Mouse (Mus musculus) embryonic stem cell, embryonic (primary cell): ENCODE data around the gene Phkg2.
"Not testable (repeated sequence)": the region's sequence is repeated elsewhere in the genome, so short reads cannot be mapped to it uniquely, and the experiment has no call there.

Experiments
- CTCF ChIA-PET, 4 experiments: fragments of 300-600 bp in 2 of 4; fragments of 350-600 bp in 2 of 4; sonication (Branson Sonifier 250); formaldehyde crosslinking; loops; one replicate each; lab custom pipeline; 2022; ENCODE audit warnings: inconsistent platforms in 2 of 4; lab: Charles Lee
- POLR2A ChIA-PET, 4 experiments: fragments of 300-600 bp in 2 of 4; fragments of 350-600 bp in 2 of 4; sonication (Branson Sonifier 250); formaldehyde crosslinking; loops; one replicate each; lab custom pipeline; 2022; ENCODE audit warnings: antibody characterized with exemption in 4 of 4, inconsistent platforms in 1 of 4; lab: Charles Lee

Phkg2 gene

GRCm38 (mm10) chr7:127614891-127615843, 42.0 kb downstream of the Phkg2 start, which contains the start of gene Zfp629:
TSS of gene Zfp629 (minus strand) at chr7:127615797.
- CTCF ChIA-PET, result interaction anchor here in 2 of 4 experiments (0.5 to 3.1 kb wide), 5 partner anchors 12 to 129 kb away, joined by 3 to 10 read pairs (median 5); partner anchors contain the start of gene Fbxl19 (in 1 of the 2)
- POLR2A ChIA-PET, result interaction anchor here in 3 of 4 experiments (0.6 to 3.9 kb wide), 21 partner anchors 11 to 597 kb away, joined by 3 to 22 read pairs (median 4); partner anchors contain the start of genes Ccdc189 (in 2 of the 3), Rnf40 (in 2 of the 3), Ctf1 (in 1 of the 3) and Srcap (in 1 of the 3)

DNA sequence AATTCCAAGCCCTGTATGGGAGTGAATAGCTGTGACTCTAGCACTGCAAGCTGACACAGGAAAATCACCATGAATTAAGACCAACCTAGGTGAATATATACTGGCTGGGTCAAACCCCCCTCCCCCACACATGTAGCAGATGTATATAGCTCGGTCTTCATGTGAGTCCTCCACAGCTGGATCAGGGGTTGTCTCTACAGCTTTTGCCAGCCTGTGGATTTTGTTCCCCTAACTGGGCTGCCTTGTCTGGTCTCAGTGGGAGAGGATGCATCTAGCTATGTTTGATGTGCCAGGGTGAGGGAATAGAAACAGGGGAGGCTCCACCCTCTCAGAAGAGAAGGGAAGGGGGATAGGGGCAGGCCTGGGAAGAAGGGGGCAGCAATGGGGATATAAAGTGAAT, 43.2 kb downstream of the Phkg2 start:
- ChIA-PET POLR2A (interaction anchor here in 3 of 4 experiments (0.5 to 3.9 kb wide), 12 partner anchors 11 to 706 kb away, joined by 3 to 22 read pairs (median 4); partner anchors contain the start of genes Ccdc189 (in 1 of the 3), Ctf1 (in 1 of the 3) and Rnf40 (in 1 of the 3)), CTCF (interaction anchor here in 1 of 4 experiments (3.1 kb wide), 1 partner anchor 41 kb away, joined by 10 read pairs; no protein-coding TSS in a partner anchor)

- POLR2A ChIA-PET, result interaction anchor here in 3 of 4 experiments (0.5 to 2.2 kb wide), 6 partner anchors 10 to 707 kb away, joined by 3 to 12 read pairs (median 6); no protein-coding TSS in a partner anchor
- CTCF ChIA-PET, result interaction anchor here in 1 of 4 experiments (0.7 kb wide), 1 partner anchor 304 kb away, joined by 4 read pairs; no protein-coding TSS in a partner anchor
Measured at GRCm38 (mm10) chr7:127616881-127617280, 43.7 kb downstream of the Phkg2 start.

GRCm38 (mm10) chr7:127617962-127618361, 44.8 kb downstream of the Phkg2 start:
- ChIA-PET POLR2A (interaction anchor here in 1 of 4 experiments (0.6 kb wide), 1 partner anchor 304 kb away, joined by 11 read pairs; no protein-coding TSS in a partner anchor), CTCF (no interaction called here)

DNA sequence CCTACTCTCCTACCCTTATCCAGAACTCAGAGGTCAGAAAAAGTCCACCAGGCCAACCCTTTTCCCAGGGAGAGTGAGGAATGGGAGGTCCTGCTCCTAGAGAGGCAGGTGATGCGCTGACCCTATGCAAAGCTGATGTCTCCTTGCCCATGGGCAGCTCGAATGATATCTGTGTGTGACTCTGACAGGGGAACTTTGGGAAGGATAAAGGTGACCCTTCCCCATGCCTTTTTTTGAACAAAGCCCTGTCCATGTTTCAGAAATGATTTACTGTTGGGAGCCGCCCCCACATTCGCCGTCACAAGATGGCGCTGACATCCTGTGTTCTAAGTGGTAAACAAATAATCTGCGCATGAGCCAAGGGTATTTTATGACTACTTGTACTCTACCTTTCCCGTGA, 45.3 kb downstream of the Phkg2 start:
- CTCF ChIA-PET, result not testable (repeated sequence)

DNA sequence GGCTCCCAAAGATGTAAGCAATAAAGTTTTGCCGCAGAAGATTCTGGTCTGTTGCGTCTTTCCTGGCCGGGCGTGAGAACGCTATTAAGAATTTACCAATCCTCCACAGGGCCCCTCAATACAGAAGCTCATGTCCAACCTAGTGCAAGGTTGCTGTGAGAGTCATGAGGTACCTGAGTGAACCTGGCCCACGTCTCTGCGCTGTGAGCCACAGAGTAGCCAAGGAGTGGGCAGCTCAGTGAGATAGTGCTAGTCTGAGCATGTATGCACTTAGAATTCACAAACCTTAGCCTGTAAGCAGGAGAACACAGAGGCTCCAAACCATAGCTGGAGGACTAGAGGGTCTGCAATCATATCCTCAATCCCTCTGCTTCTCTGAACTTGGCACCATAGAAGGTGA, 52.9 kb downstream of the Phkg2 start:
- ChIA-PET CTCF (no interaction called here), POLR2A (interaction anchor here in 1 of 4 experiments (0.9 to 2.5 kb wide), 2 partner anchors 10 to 51 kb away, joined by 4 to 12 read pairs; partner anchors contain the start of gene Zfp629)

More for the DNA sequence above, 45.3 kb downstream of the Phkg2 start:
- POLR2A ChIA-PET, result interaction anchor here in 1 of 4 experiments (0.6 kb wide), 1 partner anchor 304 kb away, joined by 11 read pairs; no protein-coding TSS in a partner anchor

DNA sequence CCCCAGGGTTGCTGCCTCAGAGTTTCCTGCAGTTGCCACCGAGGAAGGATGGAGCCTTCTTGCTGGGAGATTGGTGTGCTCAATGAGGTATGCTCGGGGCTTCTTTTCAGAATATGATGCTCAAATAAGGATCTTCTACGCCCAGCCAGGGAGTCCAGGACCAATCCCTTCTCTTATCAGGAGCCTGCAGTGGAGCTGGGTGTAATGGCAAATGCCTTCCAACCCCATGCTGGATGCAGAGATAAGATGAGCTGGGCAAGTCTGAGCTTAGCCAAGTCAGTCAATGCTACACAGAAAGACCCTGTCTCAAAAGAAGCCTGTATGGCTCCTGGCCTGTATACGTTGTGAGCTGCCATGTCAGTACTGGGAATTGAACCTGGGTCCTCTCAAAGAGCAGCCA, 53.3 kb downstream of the Phkg2 start:
- ChIA-PET CTCF (no interaction called here), POLR2A (interaction anchor here in 2 of 4 experiments (0.7 to 2.5 kb wide), 4 partner anchors 11 to 51 kb away, joined by 3 to 12 read pairs (median 4); partner anchors contain the start of gene Zfp629 (in 2 of the 2))

GRCm38 (mm10) chr7:127628646-127629045, 55.5 kb downstream of the Phkg2 start:
- ChIA-PET POLR2A (interaction anchor here in 1 of 4 experiments (0.7 to 1.2 kb wide), 4 partner anchors 12 to 33 kb away, joined by 3 to 7 read pairs (median 4); no protein-coding TSS in a partner anchor), CTCF (interaction anchor here in 1 of 4 experiments (1.0 kb wide), 1 partner anchor 32 kb away, joined by 3 read pairs; no protein-coding TSS in a partner anchor)

- POLR2A ChIA-PET, result interaction anchor here in 3 of 4 experiments (0.6 to 2.2 kb wide), 15 partner anchors 8 to 248 kb away, joined by 3 to 9 read pairs (median 5); partner anchors contain the start of genes Zfp629 (in 2 of the 3), Ccdc189 (in 1 of the 3) and Rnf40 (in 1 of the 3)
- CTCF ChIA-PET, result interaction anchor here in 3 of 4 experiments (0.6 to 1.4 kb wide), 3 partner anchors 27 to 37 kb away, joined by 3 to 5 read pairs (median 4); no protein-coding TSS in a partner anchor
Measured at GRCm38 (mm10) chr7:127631416-127631815, 58.3 kb downstream of the Phkg2 start.
